Mouse (Mus musculus) neural tube, embryonic 13.5 days (tissue): ENCODE data around the gene Prdm13. TPM values are rescaled to one million over a fixed set of nuclear protein-coding genes. Genes with fewer than 3 reads are reported as not detected.
A peak's percentile ranks its signal among the peaks of the same experiment; 100 is the strongest.

Experiments used
- ATAC-seq: fragments of 200-750 bp; cut with Nextera tagmentation; 2 replicates; pipeline ENCODE4 v1.8.0; 2017; ENCODE audit warnings: low read depth, mild to moderate bottlenecking, moderate TSS enrichment, moderate library complexity
- H3K27ac ChIP-seq: fragments of 300-500 bp; sonication (generic); replicated peaks from 2 replicates; pipeline ENCODE4 v1.5.1; 2015; ENCODE audit warnings: moderate library complexity, mild to moderate bottlenecking, inconsistent platforms
- H3K27me3 ChIP-seq: fragments of 300-500 bp; sonication (generic); 2 replicates; pipeline ENCODE4 v1.6.1; 2015; ENCODE audit warnings: mild to moderate bottlenecking, inconsistent platforms
- H3K36me3 ChIP-seq: fragments of 300-500 bp; sonication (generic); 2 replicates; pipeline ENCODE4 v1.6.1; 2015; ENCODE audit warnings: mild to moderate bottlenecking, inconsistent platforms
- H3K4me1 ChIP-seq: fragments of 300-500 bp; sonication (generic); replicated peaks from 2 replicates; pipeline ENCODE4 v1.6.1; 2015; ENCODE audit warnings: inconsistent platforms
- H3K4me2 ChIP-seq: fragments of 300-500 bp; sonication (generic); 2 replicates; pipeline ENCODE4 v1.6.1; 2015; ENCODE audit warnings: inconsistent platforms, mild to moderate bottlenecking, moderate library complexity
- H3K4me3 ChIP-seq: fragments of 300-500 bp; sonication (generic); 2 replicates; pipeline ENCODE4 v1.5.1; 2015; ENCODE audit warnings: mild to moderate bottlenecking, inconsistent platforms
- H3K9ac ChIP-seq: fragments of 300-500 bp; sonication (generic); 2 replicates; pipeline ENCODE4 v1.6.1; 2015; ENCODE audit warnings: moderate library complexity, mild to moderate bottlenecking, inconsistent platforms
- H3K9me3 ChIP-seq: fragments of 300-500 bp; sonication (generic); 2 replicates; pipeline ENCODE4 v1.6.1; 2016; ENCODE audit warnings: inconsistent platforms
- WGBS: fragments of 180-500 bp; shearing (Covaris S2); methylation state at CpG from one replicate; pipeline ENCODE4 v1.1.7; 2015; 5-methylcytosine and 5-hydroxymethylcytosine counted together
- polyA plus RNA-seq: library from polyadenylated mRNA; unstranded; fragments of >200 nt; fragmentation: Nextera tagmentation; extraction: Ambion mirVana; gene quantifications from 2 replicates; pipeline ENCODE4 v1.2.1, GENCODE M21; 2015

Gene Prdm13
- 1.4 and 2.0 TPM in 2 replicates for polyA plus RNA-seq

DNA sequence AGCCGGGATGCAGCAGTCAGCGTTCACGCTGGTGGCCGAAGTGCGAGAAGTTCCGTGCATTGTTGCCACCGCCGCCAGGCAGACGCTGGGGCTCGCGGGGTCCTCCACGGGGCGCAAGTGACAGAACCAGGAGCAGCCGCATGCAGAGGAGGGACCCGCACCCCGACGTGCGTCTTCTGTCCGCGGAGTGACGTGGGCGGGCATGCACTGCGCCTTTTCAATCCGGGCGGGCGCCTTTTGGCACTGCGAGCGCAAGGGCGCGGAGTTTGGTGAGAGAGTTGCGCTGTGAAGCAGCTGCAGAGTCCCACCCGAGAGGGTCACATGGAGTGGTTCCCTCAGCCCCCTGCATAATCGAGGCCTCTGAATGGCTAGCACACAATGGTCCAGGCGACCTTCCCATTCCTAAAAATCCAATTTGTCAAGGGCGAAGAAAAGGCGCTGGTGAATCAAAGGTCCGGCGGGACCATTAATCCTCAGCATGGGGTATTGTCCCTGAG, at the start of gene Prdm13:
Gene Prdm13, minus strand, starts transcription at position 369 of the 497 bp plus-strand sequence.
- Histone ChIP-seq H3K9me3 (no peaks in the 10 kb centered on the region), H3K27ac (0 out of 2 replicates have a peak within 1 kb of the TSS, but pooled peaks have one; percentile 49), H3K4me2 (peak within 1 kb of the TSS; percentile 52), H3K4me3 (peak within 1 kb of the TSS; percentile 36), H3K9ac (peak within 1 kb of the TSS; percentile 52), H3K27me3 (peaks cover 97% of the 10 kb centered on the region), H3K36me3 (no peaks in the 10 kb centered on the region), H3K4me1 (peaks cover 38% of the 10 kb centered on the region)
- under 1% methylated on average over 38 of the region's 38 CpGs for WGBS
- ATAC-seq, result peak; percentile 73

- Histone ChIP-seq H3K27me3 (no peaks in the 10 kb centered on the region), H3K27ac (peak within 1 kb of the TSS; percentile 88), H3K4me3 (peak within 1 kb of the TSS; percentile 60), H3K9ac (peak within 1 kb of the TSS; percentile 88), H3K4me1 (peaks cover 14% of the 10 kb centered on the region), H3K4me2 (peak within 1 kb of the TSS; percentile 80), H3K9me3 (no peaks in the 10 kb centered on the region), H3K36me3 (peaks cover under 1% of the 10 kb centered on the region)
- ATAC-seq, result peak; percentile 98
- 1% methylated on average over 37 of the region's 37 CpGs for WGBS
Measured at GRCm38 (mm10) chr4:21727615-21728165, 41.9 kb upstream of the Prdm13 start, which contains the start of gene Ccnc. Gene Ccnc, plus strand, starts transcription at chr4:21727701.

DNA sequence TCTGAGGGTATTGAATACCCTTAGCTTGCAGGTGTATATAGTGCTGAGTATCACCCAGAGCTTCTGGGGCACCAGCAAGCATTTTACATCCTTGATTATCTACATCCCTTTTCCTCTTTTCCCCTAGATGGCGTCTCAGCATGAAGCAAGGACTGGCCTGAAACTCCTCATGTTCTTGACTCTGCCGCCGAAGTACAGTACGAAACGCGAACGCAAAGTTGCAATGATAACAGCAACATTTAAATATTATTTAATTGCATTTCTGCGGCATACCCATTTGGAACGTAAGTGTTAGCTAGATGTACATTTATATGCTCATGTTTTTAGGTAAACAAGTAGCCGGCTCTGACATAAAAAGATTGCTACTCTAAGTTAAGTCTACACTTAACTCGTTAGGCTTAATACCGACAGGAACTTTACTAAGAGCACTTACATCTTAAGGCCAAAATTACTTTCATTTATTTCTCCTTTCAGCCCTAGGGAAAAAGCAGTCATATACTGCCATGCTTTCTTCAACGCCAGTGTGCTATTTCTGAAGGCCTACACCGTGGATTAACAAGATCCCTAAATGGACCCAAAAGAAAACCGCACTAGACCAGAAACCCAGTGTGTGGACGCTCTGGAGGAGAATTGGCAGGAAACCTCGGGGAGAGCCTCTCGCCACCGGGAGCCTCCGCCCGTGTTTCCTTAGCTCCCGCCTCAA, 41.3 kb upstream of the Prdm13 start:
- H3K4me1 ChIP-seq, result peaks cover 14% of the 10 kb centered on the region
- H3K9ac ChIP-seq, result peak overlapping the region; percentile 88
- peak overlapping the region; percentile 88 for H3K27ac ChIP-seq
- no peaks in the 10 kb centered on the region for H3K36me3 ChIP-seq
- H3K4me2 ChIP-seq, result peak overlapping the region; percentile 80
- no peaks in the 10 kb centered on the region for H3K9me3 ChIP-seq
- no peaks in the 10 kb centered on the region for H3K27me3 ChIP-seq
- peak overlapping the region; percentile 60 for H3K4me3 ChIP-seq
- WGBS, result under 1% methylated on average over 22 of the region's 22 CpGs
- ATAC-seq, result peak; percentile 82

- H3K27me3 ChIP-seq, result no peaks in the 10 kb centered on the region
- no peak for ATAC-seq
- H3K4me3 ChIP-seq, result no peak overlapping the region
- no peaks in the 10 kb centered on the region for H3K9me3 ChIP-seq
- H3K36me3 ChIP-seq, result no peaks in the 10 kb centered on the region
- WGBS, result 50% methylated on average over 7 of the region's 7 CpGs
- no peak overlapping the region for H3K4me2 ChIP-seq
- H3K27ac ChIP-seq, result no peak overlapping the region
- H3K9ac ChIP-seq, result no peak overlapping the region
- H3K4me1 ChIP-seq, result no peaks in the 10 kb centered on the region
Measured at GRCm38 (mm10) chr4:21722752-21723334, 37.1 kb upstream of the Prdm13 start.

- Histone ChIP-seq H3K27me3 (peaks cover 16% of the 10 kb centered on the region), H3K4me1 (peaks cover 8% of the 10 kb centered on the region; the same call in 1 of the 2 replicates), H3K4me3 (peak overlapping the region; percentile 17), H3K36me3 (no peaks in the 10 kb centered on the region), H3K4me2 (peak overlapping the region; percentile 48), H3K9ac (peak overlapping the region; percentile 35), H3K27ac (no peak overlapping the region), H3K9me3 (no peaks in the 10 kb centered on the region)
- peak; percentile 77 for ATAC-seq
- WGBS, result 5% methylated on average over 13 of the region's 13 CpGs
Measured at GRCm38 (mm10) chr4:21712147-21712546, 26.4 kb upstream of the Prdm13 start.

- Histone ChIP-seq H3K4me3 (no peak overlapping the region), H3K4me2 (no peak overlapping the region), H3K9ac (no peak overlapping the region), H3K4me1 (no peaks in the 10 kb centered on the region), H3K27ac (no peak overlapping the region), H3K36me3 (no peaks in the 10 kb centered on the region), H3K27me3 (peaks cover 14% of the 10 kb centered on the region; the same call in 1 of the 2 replicates), H3K9me3 (no peaks in the 10 kb centered on the region)
- 60% methylated on average over 1 of the region's 1 CpGs for WGBS
- no peak for ATAC-seq
Measured at GRCm38 (mm10) chr4:21705046-21705445, 19.3 kb upstream of the Prdm13 start.

- Histone ChIP-seq H3K4me3 (no peak overlapping the region), H3K36me3 (no peaks in the 10 kb centered on the region), H3K27ac (no peak overlapping the region), H3K27me3 (peaks cover 62% of the 10 kb centered on the region), H3K9me3 (no peaks in the 10 kb centered on the region), H3K4me2 (no peak overlapping the region), H3K9ac (no peak overlapping the region), H3K4me1 (no peaks in the 10 kb centered on the region)
- ATAC-seq, result no peak
- 33% methylated on average over 7 of the region's 7 CpGs for WGBS
Measured at GRCm38 (mm10) chr4:21695638-21696254, 10.0 kb upstream of the Prdm13 start.

DNA sequence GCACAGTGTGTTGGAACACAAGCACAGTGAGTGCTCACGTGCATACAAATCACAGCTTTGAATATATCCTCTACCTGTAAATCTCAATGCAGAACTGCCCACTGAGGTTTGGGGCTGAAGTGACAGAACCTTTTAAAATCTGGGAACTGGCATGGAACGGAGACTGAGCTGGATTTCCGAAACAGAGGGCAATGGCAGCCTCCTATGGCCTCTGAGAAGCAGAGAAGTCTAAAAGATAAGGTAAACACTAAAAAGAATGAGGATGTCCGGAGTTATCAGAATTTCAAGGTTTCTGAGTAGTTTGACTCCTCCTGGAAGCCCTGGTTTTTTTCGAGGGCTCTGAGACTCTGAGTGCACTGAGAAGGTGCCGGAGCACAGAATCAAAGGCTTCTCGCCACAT, 4.5 kb upstream of the Prdm13 start:
- Histone ChIP-seq H3K27me3 (peaks cover 87% of the 10 kb centered on the region), H3K27ac (no peak overlapping the region), H3K4me1 (peaks cover 33% of the 10 kb centered on the region), H3K4me2 (peak overlapping the region; percentile 90), H3K9me3 (no peaks in the 10 kb centered on the region), H3K9ac (no peak overlapping the region), H3K36me3 (no peaks in the 10 kb centered on the region), H3K4me3 (no peak overlapping the region)
- ATAC-seq, result no peak
- WGBS, result 6% methylated on average over 7 of the region's 7 CpGs

DNA sequence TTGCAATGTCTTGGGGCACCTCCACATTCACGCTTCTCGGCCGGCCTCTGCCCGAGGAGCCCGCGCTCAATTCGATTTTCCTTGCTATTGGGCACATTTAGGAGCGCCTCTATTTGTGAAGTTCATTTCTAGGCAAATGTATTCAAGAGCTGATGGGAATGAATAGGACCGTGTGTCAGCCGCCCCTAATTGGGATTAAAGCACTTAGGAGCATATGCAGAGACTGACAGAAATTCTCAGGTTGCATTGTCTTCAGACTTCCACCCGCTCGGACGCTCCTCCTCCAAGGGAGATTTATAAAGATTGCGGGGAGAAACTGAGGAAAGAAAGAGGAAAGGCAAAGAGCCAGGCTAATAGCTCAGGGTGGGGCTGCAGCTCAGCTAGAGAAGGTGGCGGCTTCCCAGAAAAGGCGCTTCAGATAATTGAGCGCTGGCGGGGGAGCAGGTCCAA, 3.8 kb upstream of the Prdm13 start:
- ATAC-seq, result peak; percentile 20
- H3K27me3 ChIP-seq, result peaks cover 87% of the 10 kb centered on the region
- H3K9ac ChIP-seq, result no peak overlapping the region
- H3K36me3 ChIP-seq, result no peaks in the 10 kb centered on the region
- WGBS, result under 1% methylated on average over 18 of the region's 18 CpGs
- peak overlapping the region; percentile 51; the same call in 1 of the 2 replicates for H3K4me3 ChIP-seq
- no peak overlapping the region for H3K27ac ChIP-seq
- peak overlapping the region; percentile 90 for H3K4me2 ChIP-seq
- H3K9me3 ChIP-seq, result no peaks in the 10 kb centered on the region
- peaks cover 38% of the 10 kb centered on the region for H3K4me1 ChIP-seq

- Histone ChIP-seq H3K4me2 (peak overlapping the region; percentile 90), H3K36me3 (no peaks in the 10 kb centered on the region), H3K4me3 (peak overlapping the region; percentile 51), H3K4me1 (peaks cover 38% of the 10 kb centered on the region), H3K9ac (peak overlapping the region; percentile 70), H3K27ac (peak overlapping the region; percentile 88), H3K9me3 (no peaks in the 10 kb centered on the region), H3K27me3 (peaks cover 93% of the 10 kb centered on the region)
- peak; percentile 37 for ATAC-seq
- whole genome bisulfite sequencing, result under 1% methylated on average over 56 of the region's 64 CpGs
Measured at GRCm38 (mm10) chr4:21688703-21689200, 3.0 kb upstream of the Prdm13 start.

DNA sequence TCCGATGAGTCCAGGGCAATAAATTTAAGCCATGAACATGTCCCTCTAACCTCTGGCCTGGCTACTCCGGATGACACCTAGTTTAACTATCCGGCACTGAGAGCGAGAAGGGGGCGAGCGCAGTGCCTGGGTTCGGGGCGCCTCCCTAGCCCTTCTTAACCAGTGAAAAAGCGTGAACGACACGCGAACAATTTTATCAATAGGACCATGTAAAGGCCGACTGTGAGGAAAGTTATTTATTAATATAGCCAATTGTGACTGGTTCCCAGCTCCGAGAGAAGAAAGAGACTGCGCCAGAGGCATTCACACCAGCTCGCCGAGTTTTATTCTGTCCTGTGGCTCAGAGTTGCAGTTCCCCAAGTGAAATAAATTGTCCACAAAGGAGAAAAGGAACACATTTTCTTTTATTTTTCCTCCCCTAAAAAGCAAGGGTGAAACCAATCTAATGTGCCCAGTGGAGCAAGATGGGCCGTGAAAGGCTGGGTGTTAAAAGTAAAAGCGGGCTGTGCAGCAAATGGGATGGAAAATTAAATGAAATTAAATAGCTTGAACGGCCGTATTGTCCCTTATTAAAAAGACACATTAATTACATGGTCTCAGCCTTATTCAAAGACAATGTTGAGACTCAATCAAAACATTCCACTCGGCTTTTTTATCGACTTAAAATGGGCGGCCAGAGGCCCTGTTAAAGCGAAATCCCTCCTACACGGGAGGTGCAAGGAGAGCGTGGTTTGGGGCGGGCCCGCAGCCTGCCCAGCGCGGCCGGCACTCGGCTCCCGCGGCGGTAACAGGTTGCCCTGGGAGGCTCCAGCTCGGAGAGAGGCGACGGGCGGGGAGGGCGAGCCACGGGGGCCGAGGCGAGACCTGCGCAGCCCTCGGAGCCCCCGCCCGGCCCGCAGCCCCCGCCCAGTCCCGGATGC, 2.3 kb upstream of the Prdm13 start:
- Histone ChIP-seq H3K9ac (peak overlapping the region; percentile 70), H3K4me3 (peak overlapping the region; percentile 51), H3K36me3 (no peaks in the 10 kb centered on the region), H3K27ac (peak overlapping the region; percentile 88), H3K4me2 (peak overlapping the region; percentile 90), H3K4me1 (peaks cover 38% of the 10 kb centered on the region), H3K27me3 (peaks cover 97% of the 10 kb centered on the region), H3K9me3 (no peaks in the 10 kb centered on the region)
- WGBS, result under 1% methylated on average over 39 of the region's 51 CpGs
- peak; percentile 66 for ATAC-seq
